Mouse (Mus musculus) spleen, adult 2 months (tissue): ENCODE measurements around the gene Ap2s1. TPM values are rescaled to one million over a fixed set of nuclear protein-coding genes. Genes with fewer than 3 reads are reported as not detected.
A peak's percentile ranks its signal among the peaks of the same experiment; 100 is the strongest.
"Not testable (repeated sequence)": the region's sequence is repeated elsewhere in the genome, so short reads cannot be mapped to it uniquely, and the experiment has no call there.

Source experiments
- DNase-seq, 2 experiments: peaks; one replicate each; pipeline versions ENCODE4 v3.0.0 to v3.0.0-alpha.2; 2012 to 2021; ENCODE audit warnings: low spot score in 2 of 2, low read depth in 1 of 2
- H3K27ac ChIP-seq: fragments of 200-500 bp; 2 replicates; pipeline ENCODE4 v1.5.1; 2012; ENCODE audit warnings: low read length, inconsistent platforms; ENCODE audit not compliant: insufficient read depth
- H3K27me3 ChIP-seq: fragments of 200-500 bp; 2 replicates; pipeline ENCODE4 v1.6.1; 2012; ENCODE audit warnings: mild to moderate bottlenecking, moderate library complexity, low read length, inconsistent platforms; ENCODE audit not compliant: control insufficient read depth, insufficient read depth
- H3K36me3 ChIP-seq: fragments of 200-500 bp; 2 replicates; pipeline ENCODE4 v1.6.1; 2012; ENCODE audit warnings: mild to moderate bottlenecking, low read length, inconsistent platforms; ENCODE audit not compliant: control insufficient read depth, insufficient read depth
- H3K4me1 ChIP-seq: fragments of 200-500 bp; 2 replicates; pipeline ENCODE4 v1.6.1; 2011; ENCODE audit warnings: inconsistent platforms; ENCODE audit not compliant: control insufficient read depth, insufficient read depth, insufficient read length
- H3K4me3 ChIP-seq: fragments of 200-500 bp; 2 replicates; pipeline ENCODE4 v1.5.1; 2011; ENCODE audit warnings: mild to moderate bottlenecking, inconsistent platforms; ENCODE audit not compliant: insufficient read depth, insufficient read length; ENCODE audit errors: extremely low read depth
- CTCF ChIP-seq: fragments of 200-500 bp; IDR thresholded peaks from 2 replicates; pipeline ENCODE4 v1.5.1; 2011; ENCODE audit warnings: mild to moderate bottlenecking, inconsistent platforms; ENCODE audit not compliant: insufficient read depth, insufficient read length, insufficient replicate concordance; ENCODE audit errors: extremely low read depth
- POLR2A ChIP-seq: fragments of 200-500 bp; IDR thresholded peaks from 2 replicates; pipeline ENCODE4 v1.6.1; 2011; ENCODE audit warnings: low read depth, low read length, inconsistent platforms
- WGBS: fragments of 180-500 bp; shearing (Covaris S2); methylation state at CpG from one replicate; pipeline ENCODE4 v1.1.7; 2018; 5-methylcytosine and 5-hydroxymethylcytosine counted together
- polyA plus RNA-seq: library from polyadenylated mRNA; depleted of rRNA; stranded (reverse); fragments of >200 nt; gene quantifications from 2 replicates; pipeline ENCODE4 v1.2.3, GENCODE M21; 2012

Gene Ap2s1
- polyA plus RNA-seq, 1 experiment: 159 TPM

DNA sequence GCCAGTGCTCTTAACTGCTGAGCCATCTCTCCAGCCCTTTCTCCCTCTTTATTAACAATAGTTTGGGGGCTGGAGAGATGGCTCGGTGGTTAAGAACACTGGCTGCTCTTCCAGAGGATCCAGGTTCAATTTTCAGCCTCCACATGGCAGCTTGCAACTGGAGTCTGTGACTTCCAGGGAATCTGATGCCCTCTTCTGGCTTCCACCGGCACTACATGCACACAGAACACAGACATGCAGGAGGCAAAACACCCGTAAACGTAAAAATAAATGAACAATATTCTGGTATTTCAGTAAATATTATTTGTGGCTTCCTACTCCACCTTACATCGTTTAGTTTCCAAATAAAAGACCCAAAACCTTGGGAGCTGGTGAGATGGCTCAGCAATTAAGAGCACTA is 27.6 kb upstream of the Ap2s1 start:
- Histone ChIP-seq H3K27me3 (no peaks in the 10 kb centered on the region), H3K27ac (no peak overlapping the region), H3K36me3 (no peaks in the 10 kb centered on the region), H3K4me3 (no peak overlapping the region), H3K4me1 (no peaks in the 10 kb centered on the region)
- DNase-seq: no peak
- TF ChIP-seq POLR2A (no peak), CTCF (no peak)
- 71% methylated on average over 5 of the region's 5 CpGs for WGBS

DNA sequence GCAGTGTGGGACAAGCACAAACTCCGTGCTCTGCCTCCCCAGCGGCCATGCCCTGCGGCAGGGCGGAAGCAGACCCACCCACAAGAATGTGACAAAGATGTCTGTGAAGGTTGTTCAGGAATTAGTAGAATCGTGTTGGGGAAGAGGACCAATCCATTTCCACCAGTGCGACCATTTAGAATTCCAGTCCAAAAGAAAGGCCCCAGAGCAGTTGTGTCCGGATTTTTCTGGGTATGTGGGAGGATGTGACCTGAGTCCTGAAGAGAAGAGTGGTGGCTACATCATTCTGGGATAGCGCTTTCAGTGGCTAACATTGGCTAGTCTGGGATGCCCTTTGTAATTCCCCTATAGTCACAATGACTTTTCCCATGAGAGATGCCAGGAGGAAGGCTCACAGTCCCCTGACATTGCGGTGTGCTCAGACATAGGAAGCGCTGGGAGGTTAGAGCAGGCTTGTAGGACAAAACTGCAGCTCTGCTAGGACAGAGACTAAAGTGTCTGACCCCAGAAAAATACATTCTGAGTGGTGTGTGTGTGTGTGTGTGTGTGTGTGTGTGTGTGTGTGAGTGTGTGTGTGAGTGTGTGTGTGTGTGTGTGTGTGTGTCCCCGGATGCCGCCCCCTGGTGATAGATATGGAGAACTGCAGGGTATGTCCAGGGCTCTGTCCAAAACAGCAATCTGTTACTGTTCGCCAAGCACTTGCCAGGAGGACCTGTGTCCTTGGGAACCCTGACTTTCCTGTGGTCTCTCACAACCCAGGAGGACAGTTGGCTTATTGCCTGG is 25.4 kb upstream of the Ap2s1 start:
- Histone ChIP-seq H3K27me3 (no peaks in the 10 kb centered on the region), H3K4me3 (no peak overlapping the region), H3K36me3 (no peaks in the 10 kb centered on the region), H3K4me1 (peaks cover 4% of the 10 kb centered on the region; the same call in 1 of the 2 replicates), H3K27ac (no peak overlapping the region)
- WGBS: 80% methylated on average over 13 of the region's 13 CpGs
- no peak for TF ChIP-seq CTCF
- TF ChIP-seq POLR2A: no peak
- DNase-seq: no peak

DNA sequence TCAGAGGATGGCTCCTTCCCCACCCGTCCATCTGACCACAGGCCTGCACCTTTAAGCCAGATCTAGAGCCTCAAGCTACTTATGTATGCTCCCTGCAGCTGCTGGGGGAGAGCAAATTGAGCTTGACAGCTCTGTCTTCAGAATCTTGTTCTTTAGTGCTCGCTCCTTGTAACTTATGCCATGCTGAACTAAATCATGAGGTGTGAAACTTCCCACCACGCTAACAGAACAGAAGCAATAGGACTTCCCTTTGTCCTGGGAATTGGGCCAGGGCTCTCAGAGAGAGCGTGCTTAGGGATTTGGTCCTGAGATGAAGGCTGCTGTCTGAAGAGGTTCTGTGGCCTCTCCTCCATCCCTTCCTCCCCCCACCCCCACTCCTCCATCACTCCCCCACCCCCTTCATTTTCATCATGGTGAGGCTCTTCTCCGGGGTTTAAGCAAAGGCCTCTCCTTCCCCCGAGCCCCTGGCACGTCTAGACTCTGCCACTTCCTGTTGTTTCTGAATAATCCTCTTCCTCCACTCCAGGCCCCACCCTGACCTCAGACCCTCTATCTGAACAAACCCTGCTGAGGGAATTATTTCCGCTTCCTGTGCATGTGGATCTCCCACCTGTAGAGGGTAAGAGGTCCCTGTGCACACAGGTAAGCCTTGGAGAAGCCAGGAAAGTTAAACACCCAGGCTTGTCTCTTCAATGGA is 21.6 kb upstream of the Ap2s1 start:
- WGBS: 37% methylated on average over 8 of the region's 8 CpGs
- 0 out of 2 replicates have a peak overlapping the region, but pooled peaks have one; percentile 3 for H3K27ac ChIP-seq

DNA sequence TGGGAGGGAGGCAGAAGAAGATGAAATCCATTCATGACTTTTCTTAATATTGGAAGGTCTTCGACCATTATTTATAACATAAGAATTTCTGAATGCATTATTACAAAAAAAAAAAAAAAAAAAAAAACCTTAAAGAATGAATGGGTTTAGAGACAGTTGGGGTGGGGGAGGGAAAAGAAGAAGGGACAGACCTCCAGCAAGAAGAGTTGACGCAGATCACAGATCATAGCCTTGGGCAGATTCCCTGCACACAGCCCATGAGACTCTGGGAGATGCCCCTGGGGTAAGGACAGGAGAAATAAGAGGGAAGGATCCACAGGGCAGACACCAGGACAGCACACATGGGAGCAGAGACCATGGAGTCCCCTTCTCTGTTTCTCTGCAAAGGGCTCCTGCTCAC is 16.6 kb upstream of the Ap2s1 start, which contains the start of gene Ceacam9:
TSS of gene Ceacam9 (plus strand) at position 301 of the 400 bp plus-strand sequence.
- DNase-seq: no peak
- H3K27ac ChIP-seq: no peak within 1 kb of the TSS
- H3K27me3 ChIP-seq: no peaks in the 10 kb centered on the region
- peaks cover under 1% of the 10 kb centered on the region; the same call in 1 of the 2 replicates for H3K4me1 ChIP-seq
- H3K4me3 ChIP-seq: no peak within 1 kb of the TSS
- TF ChIP-seq CTCF (no peak), POLR2A (no peak)
- no peaks in the 10 kb centered on the region for H3K36me3 ChIP-seq
- WGBS: 90% methylated on average over 2 of the region's 2 CpGs

More for the DNA sequence above, 21.6 kb upstream of the Ap2s1 start:
- not testable (repeated sequence) for H3K4me1 ChIP-seq, H3K36me3 ChIP-seq, H3K4me3 ChIP-seq, H3K27me3 ChIP-seq, DNase-seq

DNA sequence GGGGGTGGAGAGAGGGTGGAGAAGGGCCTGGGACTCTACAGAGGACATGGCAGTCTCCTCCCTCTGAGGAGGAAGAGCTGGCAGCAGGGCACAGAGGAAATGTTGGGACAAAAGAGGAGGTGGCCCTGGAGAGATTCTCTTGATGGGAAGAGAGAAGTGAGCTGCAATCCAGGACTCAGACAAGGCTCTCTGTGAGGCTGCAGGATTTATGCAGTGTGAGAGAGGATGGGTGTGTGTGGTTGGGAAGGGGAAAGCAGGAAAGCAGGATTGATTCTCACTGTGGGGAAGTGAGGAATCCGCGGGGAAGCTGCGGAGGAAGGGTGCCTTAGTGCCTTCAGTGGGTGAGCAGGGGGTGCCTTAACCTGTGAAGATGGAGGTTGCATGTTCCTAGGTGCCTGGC is 15.7 kb upstream of the Ap2s1 start:
- H3K27ac ChIP-seq, DNase-seq, H3K4me1 ChIP-seq, H3K4me3 ChIP-seq, H3K36me3 ChIP-seq, H3K27me3 ChIP-seq: not testable (repeated sequence)
- WGBS: 85% methylated on average over 3 of the region's 3 CpGs

DNA sequence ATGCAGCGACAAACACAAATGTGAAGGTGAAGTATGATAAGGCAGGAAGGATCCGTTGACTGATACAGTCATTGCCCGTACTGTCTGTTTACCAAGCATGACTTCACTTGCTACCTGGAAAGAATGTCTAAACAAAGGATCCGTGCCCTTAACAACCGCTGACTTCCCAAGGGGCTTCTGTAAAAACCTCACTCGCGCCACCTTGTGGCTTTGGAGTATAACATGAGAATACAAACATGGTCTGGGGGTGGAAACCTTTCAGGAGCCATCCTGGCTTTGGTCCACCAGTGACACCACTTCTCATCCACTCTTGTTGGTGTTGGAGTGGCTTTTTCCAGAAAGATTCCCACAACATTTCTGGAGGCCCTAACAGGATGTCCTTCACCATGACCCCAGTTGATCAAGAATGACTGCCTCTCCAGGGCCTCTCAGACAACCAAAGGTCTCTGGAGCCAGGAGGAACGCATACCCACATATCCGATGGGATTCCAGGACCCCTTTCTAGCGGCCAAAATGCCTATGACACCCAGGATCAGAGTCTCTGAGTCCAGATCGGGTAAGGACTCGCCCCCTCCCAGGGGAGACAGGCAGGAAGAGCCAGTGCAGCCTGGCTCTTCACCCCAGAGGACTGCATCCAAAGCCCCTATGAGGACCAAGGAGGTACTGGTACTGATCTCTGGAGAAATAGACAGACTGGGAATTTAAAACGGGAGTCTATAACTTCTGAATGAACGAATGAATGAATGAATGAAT is 9.4 kb upstream of the Ap2s1 start:
- peak; percentile 66 to 70 for DNase-seq
- Histone ChIP-seq H3K27ac (no peak overlapping the region), H3K4me3 (no peak overlapping the region; the same call in 1 of the 2 replicates), H3K4me1 (peaks cover 16% of the 10 kb centered on the region; the same call in 1 of the 2 replicates), H3K27me3 (no peaks in the 10 kb centered on the region), H3K36me3 (no peaks in the 10 kb centered on the region)
- WGBS: 14% methylated on average over 14 of the region's 14 CpGs
- TF ChIP-seq CTCF: peak; percentile 37; the same call in 1 of the 2 replicates
- TF ChIP-seq POLR2A: no peak

DNA sequence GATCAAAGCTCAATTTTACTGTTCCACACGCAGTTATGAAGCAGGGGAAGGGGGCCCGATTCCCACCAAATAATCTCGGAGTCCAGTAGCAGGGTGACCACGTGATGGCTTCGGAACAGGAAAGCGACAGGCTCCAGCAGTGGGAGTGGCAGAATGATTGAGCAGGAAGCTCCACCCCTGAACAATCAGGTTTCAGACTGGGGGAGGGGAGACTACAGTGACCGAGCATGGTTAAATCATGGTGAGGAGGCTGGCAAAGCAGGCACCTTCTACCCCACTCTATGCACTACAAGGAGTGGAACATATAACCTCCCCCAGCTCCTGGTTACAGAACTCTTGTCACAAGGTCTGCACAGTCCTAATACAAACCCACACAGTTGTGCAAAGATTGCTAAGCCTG is 8.6 kb upstream of the Ap2s1 start:
- under 1% methylated on average over 7 of the region's 7 CpGs for WGBS
- H3K4me3 ChIP-seq, H3K36me3 ChIP-seq, H3K27me3 ChIP-seq, DNase-seq, H3K27ac ChIP-seq: not testable (repeated sequence)
- peaks cover 16% of the 10 kb centered on the region; the same call in 1 of the 2 replicates for H3K4me1 ChIP-seq
